14 mouse cellular contexts compared by ENCODE assay signal in genomic region chr5:22943306-22943705, GRCm38 (mm10).
DNase-seq lines count a peak whose midpoint lies in the region; ATAC-seq lines count a peak whose summit lies in the region.
"Had no signal": no experiment of that assay in that cellular context is flagged by ENCODE, and none has a peak within 500 bp of the region (broad histone marks: within the 10 kb centered on the region; RNA-seq: fewer than 3 reads in every experiment).

No protein-coding gene starts in this region.

- H3K27me3 ChIP-seq in hindbrain, embryonic 10.5 days (ENCODE audit: insufficient read depth, poor library complexity, severe bottlenecking) = no peaks in the 10 kb centered on the region
- H3K27me3 ChIP-seq in hindbrain, embryonic 13.5 days = no peaks in the 10 kb centered on the region
- H3K27me3 ChIP-seq in embryonic facial prominence, embryonic 10.5 days (replicated peaks; ENCODE audit: low read depth, poor library complexity, severe bottlenecking) = no peaks in the 10 kb centered on the region
- H3K27me3 ChIP-seq: hindbrain, embryonic 12.5 days; limb, embryonic 12.5 days; lung, embryonic 15.5 days had no signal

- no peak overlapping the region for H3K9ac ChIP-seq in hindbrain, embryonic 13.5 days
- H3K9ac ChIP-seq: hindbrain, embryonic 12.5 days; limb, embryonic 12.5 days; lung, embryonic 15.5 days had no signal

- no peak for ATAC-seq in hindbrain, embryonic 13.5 days (ENCODE audit: low FRiP score)
- ATAC-seq: CD4-positive, CD25-positive, alpha-beta regulatory T cell, adult 4 months had no signal

- DNase-seq in hindbrain, embryonic 10.5 days (ENCODE audit: low spot score) = peak; percentile 8
- peak; percentile 48 for DNase-seq in testis, postnatal 10 days (ENCODE audit: low spot score)
- no peak for DNase-seq in testis, postnatal 14 days (ENCODE audit: low spot score)
- peak; percentile 45 for DNase-seq in embryonic facial prominence, embryonic 10.5 days (ENCODE audit: low spot score)
- no peak for DNase-seq in thymus, postnatal 10 days (ENCODE audit: low spot score in 2 of 2)
- no peak for DNase-seq in thymus, postnatal 0 days (ENCODE audit: low spot score)
- DNase-seq: kidney, adult 2 months; retina, postnatal 1 day had no signal

- no peak overlapping the region for H3K4me3 ChIP-seq in hindbrain, embryonic 10.5 days
- no peak overlapping the region for H3K4me3 ChIP-seq in hindbrain, embryonic 13.5 days
- no peak overlapping the region for H3K4me3 ChIP-seq in embryonic facial prominence, embryonic 10.5 days
- H3K4me3 ChIP-seq: hindbrain, embryonic 12.5 days; limb, embryonic 12.5 days; lung, embryonic 15.5 days; midbrain, embryonic 10.5 days had no signal

- no peak overlapping the region for H3K4me2 ChIP-seq in hindbrain, embryonic 13.5 days
- H3K4me2 ChIP-seq: hindbrain, embryonic 12.5 days; limb, embryonic 12.5 days; lung, embryonic 15.5 days had no signal

- H3K9me3 ChIP-seq in hindbrain, embryonic 10.5 days = no peaks in the 10 kb centered on the region
- H3K9me3 ChIP-seq in hindbrain, embryonic 13.5 days = no peaks in the 10 kb centered on the region
- H3K9me3 ChIP-seq in embryonic facial prominence, embryonic 10.5 days = no peaks in the 10 kb centered on the region
- H3K9me3 ChIP-seq: hindbrain, embryonic 12.5 days; limb, embryonic 12.5 days; lung, embryonic 15.5 days; midbrain, embryonic 10.5 days had no signal

- no peak overlapping the region for H3K27ac ChIP-seq in hindbrain, embryonic 10.5 days
- H3K27ac ChIP-seq in hindbrain, embryonic 13.5 days = no peak overlapping the region
- H3K27ac ChIP-seq in embryonic facial prominence, embryonic 10.5 days (replicated peaks) = no peak overlapping the region
- H3K27ac ChIP-seq: hindbrain, embryonic 12.5 days; limb, embryonic 12.5 days; lung, embryonic 15.5 days; midbrain, embryonic 10.5 days had no signal

- WGBS in hindbrain, embryonic 10.5 days = 62% methylated on average over 5 of the region's 5 CpGs
- 64% methylated on average over 5 of the region's 5 CpGs for WGBS in hindbrain, embryonic 13.5 days
- 54% methylated on average over 5 of the region's 5 CpGs for WGBS in embryonic facial prominence, embryonic 10.5 days

- H3K4me1 ChIP-seq in hindbrain, embryonic 10.5 days (replicated peaks) = no peaks in the 10 kb centered on the region
- no peaks in the 10 kb centered on the region for H3K4me1 ChIP-seq in hindbrain, embryonic 13.5 days (replicated peaks)
- H3K4me1 ChIP-seq in embryonic facial prominence, embryonic 10.5 days = no peaks in the 10 kb centered on the region
- H3K4me1 ChIP-seq: hindbrain, embryonic 12.5 days; limb, embryonic 12.5 days; lung, embryonic 15.5 days; midbrain, embryonic 10.5 days had no signal

- no peaks in the 10 kb centered on the region for H3K36me3 ChIP-seq in hindbrain, embryonic 10.5 days
- no peaks in the 10 kb centered on the region for H3K36me3 ChIP-seq in hindbrain, embryonic 13.5 days
- H3K36me3 ChIP-seq in embryonic facial prominence, embryonic 10.5 days (replicated peaks) = no peaks in the 10 kb centered on the region
- H3K36me3 ChIP-seq: hindbrain, embryonic 12.5 days; limb, embryonic 12.5 days; lung, embryonic 15.5 days; midbrain, embryonic 10.5 days had no signal

Comparison
In these comparisons a context has a peak if more than half of its experiments do, and no peak if none do; other contexts are left out.
1. DNase-seq: peak in hindbrain, embryonic 10.5 days (single experiment), testis, postnatal 10 days (single experiment) and embryonic facial prominence, embryonic 10.5 days (single experiment); none in testis, postnatal 14 days (single experiment), thymus, postnatal 10 days (0 of 2) and thymus, postnatal 0 days (single experiment).